Mouse (Mus musculus) kidney, embryonic 16.5 days (tissue): ENCODE results near the gene Gpr161. TPM values are rescaled to one million over a fixed set of nuclear protein-coding genes. Genes with fewer than 3 reads are reported as not detected.

ENCODE experiments used
- ATAC-seq: fragments of 200-750 bp; cut with Nextera tagmentation; 2 replicates; pipeline ENCODE4 v1.8.0; 2017; ENCODE audit warnings: moderate TSS enrichment; ENCODE audit not compliant: low FRiP score, low TSS enrichment
- H3K27ac ChIP-seq: fragments of 300-500 bp; sonication (generic); 2 replicates; pipeline ENCODE4 v1.5.1; 2014; ENCODE audit warnings: low read length
- H3K27me3 ChIP-seq: fragments of 300-500 bp; sonication (generic); 2 replicates; pipeline ENCODE4 v1.6.1; 2014; ENCODE audit warnings: low read length, control low read depth, mixed read lengths; ENCODE audit not compliant: insufficient read depth
- H3K36me3 ChIP-seq: fragments of 300-500 bp; sonication (generic); 2 replicates; pipeline ENCODE4 v1.6.1; 2014; ENCODE audit warnings: low read length, control low read depth, mixed read lengths; ENCODE audit not compliant: insufficient read depth
- H3K4me1 ChIP-seq: fragments of 300-500 bp; sonication (generic); 2 replicates; pipeline ENCODE4 v1.6.1; 2014; ENCODE audit warnings: low read length, control low read depth, mixed read lengths; ENCODE audit not compliant: insufficient read depth
- H3K4me2 ChIP-seq: fragments of 300-500 bp; sonication (generic); replicated peaks from 2 replicates; pipeline ENCODE4 v1.6.1; 2014; ENCODE audit warnings: low read depth, low read length
- H3K4me3 ChIP-seq: fragments of 300-500 bp; sonication (generic); 2 replicates; pipeline ENCODE4 v1.5.1; 2014; ENCODE audit warnings: mild to moderate bottlenecking, low read length
- H3K9ac ChIP-seq: fragments of 300-500 bp; sonication (generic); replicated peaks from 2 replicates; pipeline ENCODE4 v1.6.1; 2014; ENCODE audit warnings: low read length
- H3K9me3 ChIP-seq: fragments of 300-500 bp; sonication (generic); 2 replicates; pipeline ENCODE4 v1.6.1; 2016; ENCODE audit warnings: low read length, control low read depth
- WGBS: fragments of 180-500 bp; shearing (Covaris S2); extraction: QIAGEN DNeasy Blood & Tissue Kit; methylation state at CpG from one replicate; pipeline ENCODE4 v1.1.7; 2014; 5-methylcytosine and 5-hydroxymethylcytosine counted together
- polyA plus RNA-seq: library from polyadenylated mRNA; unstranded; fragments of >200 nt; fragmentation: Nextera tagmentation; extraction: Ambion mirVana; gene quantifications from 2 replicates; pipeline ENCODE4 v1.2.1, GENCODE M21; 2015

Gene Gpr161
- polyA plus RNA-seq = 1.3 TPM in 2 replicates

GRCm38 (mm10) chr1:165295489-165295888 lies at the start of gene Gpr161:
Gpr161 (plus strand) TSS chr1:165295789.
- Histone ChIP-seq H3K9ac (no peak within 1 kb of the TSS), H3K4me2 (no peak within 1 kb of the TSS), H3K4me3 (no peak within 1 kb of the TSS), H3K27me3 (no peaks in the 10 kb centered on the region), H3K9me3 (no peaks in the 10 kb centered on the region), H3K36me3 (0 out of 2 replicates have a peak, but pooled peaks cover 10% of the 10 kb centered on the region), H3K4me1 (no peaks in the 10 kb centered on the region), H3K27ac (no peak within 1 kb of the TSS)
- WGBS = 80% methylated on average over 1 of the region's 1 CpGs
- ATAC-seq = no peak

GRCm38 (mm10) chr1:165246587-165246986 lies 49.0 kb upstream of the Gpr161 start:
- no peak for ATAC-seq
- Histone ChIP-seq H3K4me2 (no peak overlapping the region), H3K27ac (0 out of 2 replicates have a peak overlapping the region, but pooled peaks have one; percentile 25), H3K4me1 (0 out of 2 replicates have a peak, but pooled peaks cover 4% of the 10 kb centered on the region), H3K4me3 (no peak overlapping the region), H3K9me3 (no peaks in the 10 kb centered on the region), H3K36me3 (no peaks in the 10 kb centered on the region), H3K27me3 (no peaks in the 10 kb centered on the region), H3K9ac (no peak overlapping the region)
- WGBS = 56% methylated on average over 5 of the region's 5 CpGs

GRCm38 (mm10) chr1:165247085-165247484 lies 48.5 kb upstream of the Gpr161 start:
- WGBS = 29% methylated on average over 5 of the region's 5 CpGs

GRCm38 (mm10) chr1:165247788-165248187 lies 47.8 kb upstream of the Gpr161 start:
- H3K9me3 ChIP-seq = no peaks in the 10 kb centered on the region
- no peaks in the 10 kb centered on the region for H3K36me3 ChIP-seq
- no peak overlapping the region for H3K27ac ChIP-seq
- H3K27me3 ChIP-seq = no peaks in the 10 kb centered on the region
- no peak overlapping the region for H3K4me3 ChIP-seq
- H3K4me1 ChIP-seq = 0 out of 2 replicates have a peak, but pooled peaks cover 4% of the 10 kb centered on the region
- 95% methylated on average over 3 of the region's 3 CpGs for WGBS
- no peak overlapping the region for H3K9ac ChIP-seq
- ATAC-seq = no peak
- H3K4me2 ChIP-seq = no peak overlapping the region

More at GRCm38 (mm10) chr1:165247085-165247484, 48.5 kb upstream of the Gpr161 start:
- Histone ChIP-seq H3K27ac (no peak overlapping the region), H3K9me3 (no peaks in the 10 kb centered on the region), H3K4me1 (0 out of 2 replicates have a peak, but pooled peaks cover 4% of the 10 kb centered on the region), H3K36me3 (no peaks in the 10 kb centered on the region), H3K9ac (no peak overlapping the region), H3K4me2 (no peak overlapping the region), H3K4me3 (no peak overlapping the region), H3K27me3 (no peaks in the 10 kb centered on the region)
- ATAC-seq = no peak

GRCm38 (mm10) chr1:165248842-165249241 lies 46.7 kb upstream of the Gpr161 start:
- Histone ChIP-seq H3K9me3 (no peaks in the 10 kb centered on the region), H3K9ac (no peak overlapping the region), H3K36me3 (no peaks in the 10 kb centered on the region), H3K4me1 (0 out of 2 replicates have a peak, but pooled peaks cover 2% of the 10 kb centered on the region), H3K4me2 (no peak overlapping the region), H3K4me3 (no peak overlapping the region), H3K27me3 (no peaks in the 10 kb centered on the region), H3K27ac (no peak overlapping the region)
- no peak for ATAC-seq
- 64% methylated on average over 4 of the region's 4 CpGs for WGBS

GRCm38 (mm10) chr1:165250546-165250945 lies 45.0 kb upstream of the Gpr161 start:
- Histone ChIP-seq H3K27ac (no peak overlapping the region), H3K4me1 (no peaks in the 10 kb centered on the region), H3K27me3 (no peaks in the 10 kb centered on the region), H3K9ac (no peak overlapping the region), H3K4me3 (no peak overlapping the region), H3K36me3 (no peaks in the 10 kb centered on the region), H3K4me2 (no peak overlapping the region), H3K9me3 (no peaks in the 10 kb centered on the region)
- no peak for ATAC-seq
- 82% methylated on average over 2 of the region's 2 CpGs for WGBS

- ATAC-seq = peak; percentile 23; the same call in 1 of the 2 replicates
- Histone ChIP-seq H3K9ac (0 out of 2 replicates have a peak overlapping the region, but pooled peaks have one; percentile 15), H3K4me1 (no peaks in the 10 kb centered on the region), H3K9me3 (no peaks in the 10 kb centered on the region), H3K4me3 (no peak overlapping the region), H3K27ac (no peak overlapping the region), H3K27me3 (no peaks in the 10 kb centered on the region), H3K4me2 (peak overlapping the region; percentile 36; the same call in 1 of the 2 replicates), H3K36me3 (no peaks in the 10 kb centered on the region)
- 39% methylated on average over 11 of the region's 11 CpGs for WGBS
Observed at GRCm38 (mm10) chr1:165252027-165252671, 43.4 kb upstream of the Gpr161 start.

GRCm38 (mm10) chr1:165274946-165275345 lies 20.6 kb upstream of the Gpr161 start:
- no peak overlapping the region for H3K4me2 ChIP-seq
- H3K9me3 ChIP-seq = no peaks in the 10 kb centered on the region
- no peak overlapping the region for H3K27ac ChIP-seq
- no peak overlapping the region for H3K4me3 ChIP-seq
- no peak for ATAC-seq
- no peak overlapping the region for H3K9ac ChIP-seq
- H3K4me1 ChIP-seq = no peaks in the 10 kb centered on the region
- 84% methylated on average over 6 of the region's 6 CpGs for WGBS
- H3K27me3 ChIP-seq = no peaks in the 10 kb centered on the region
- H3K36me3 ChIP-seq = no peaks in the 10 kb centered on the region

GRCm38 (mm10) chr1:165280741-165281140 lies 14.8 kb upstream of the Gpr161 start:
- no peak overlapping the region for H3K27ac ChIP-seq
- peaks cover 27% of the 10 kb centered on the region for H3K4me1 ChIP-seq
- H3K4me2 ChIP-seq = peak overlapping the region; percentile 80
- no peaks in the 10 kb centered on the region for H3K36me3 ChIP-seq
- peak overlapping the region; percentile 62; the same call in 1 of the 2 replicates for H3K4me3 ChIP-seq
- ATAC-seq = no peak
- H3K9me3 ChIP-seq = no peaks in the 10 kb centered on the region
- H3K9ac ChIP-seq = peak overlapping the region; percentile 79; the same call in 1 of the 2 replicates
- no peaks in the 10 kb centered on the region for H3K27me3 ChIP-seq
- 17% methylated on average over 10 of the region's 10 CpGs for WGBS
